Mouse (Mus musculus) limb, embryonic 10.5 days (tissue): ENCODE measurements around the gene Scarf1. TPM values are rescaled to one million over a fixed set of nuclear protein-coding genes. Genes with fewer than 3 reads are reported as not detected.

ENCODE experiments used
- DNase-seq: peaks from one replicate; pipeline ENCODE4 v3.0.0-alpha.2; 2017; ENCODE audit warnings: low spot score
- H3K27ac ChIP-seq: fragments of 300-500 bp; sonication (generic); 2 replicates; pipeline ENCODE4 v1.5.1; 2016; ENCODE audit warnings: mild to moderate bottlenecking
- H3K27me3 ChIP-seq: fragments of 300-500 bp; sonication (generic); 2 replicates; pipeline ENCODE4 v1.6.1; 2016; ENCODE audit warnings: low read depth, mild to moderate bottlenecking; ENCODE audit not compliant: poor library complexity, severe bottlenecking
- H3K36me3 ChIP-seq: fragments of 300-500 bp; sonication (generic); 2 replicates; pipeline ENCODE4 v1.6.1; 2016; ENCODE audit warnings: mild to moderate bottlenecking, moderate library complexity
- H3K4me1 ChIP-seq: fragments of 300-500 bp; sonication (generic); 2 replicates; pipeline ENCODE4 v1.6.1; 2016
- H3K4me3 ChIP-seq: fragments of 300-500 bp; sonication (generic); 2 replicates; pipeline ENCODE4 v1.5.1; 2016; ENCODE audit warnings: mild to moderate bottlenecking, moderate library complexity
- H3K9me3 ChIP-seq: fragments of 300-500 bp; sonication (generic); replicated peaks from 2 replicates; pipeline ENCODE4 v1.6.1; 2016; ENCODE audit warnings: mild to moderate bottlenecking
- WGBS: fragments of 180-500 bp; shearing (Covaris S2); methylation state at CpG from one replicate; pipeline ENCODE4 v1.1.7; 2016; 5-methylcytosine and 5-hydroxymethylcytosine counted together
- polyA plus RNA-seq: library from polyadenylated mRNA; unstranded; fragments of >200 nt; fragmentation: Nextera tagmentation; extraction: Ambion mirVana; gene quantifications from 2 replicates; pipeline ENCODE4 v1.2.1, GENCODE M21; 2016

Gene Scarf1
- polyA plus RNA-seq, 1 experiment from 2014 or later = 7.0 TPM

- peaks cover 4% of the 10 kb centered on the region; the same call in 1 of the 2 replicates for H3K27me3 ChIP-seq
- H3K4me1 ChIP-seq = peaks cover 49% of the 10 kb centered on the region
- H3K9me3 ChIP-seq = no peaks in the 10 kb centered on the region
- no peak for DNase-seq
- H3K4me3 ChIP-seq = no peak overlapping the region
- 72% methylated on average over 4 of the region's 4 CpGs for WGBS
- H3K36me3 ChIP-seq = no peaks in the 10 kb centered on the region
- no peak overlapping the region for H3K27ac ChIP-seq
Measured at GRCm38 (mm10) chr11:75534286-75535033, 21.1 kb downstream of the Scarf1 start.

- H3K4me3 ChIP-seq = no peak overlapping the region
- no peaks in the 10 kb centered on the region for H3K9me3 ChIP-seq
- peaks cover 51% of the 10 kb centered on the region for H3K4me1 ChIP-seq
- H3K27ac ChIP-seq = no peak overlapping the region
- peaks cover 4% of the 10 kb centered on the region; the same call in 1 of the 2 replicates for H3K27me3 ChIP-seq
- DNase-seq = no peak
- WGBS = 50% methylated on average over 13 of the region's 13 CpGs
- no peaks in the 10 kb centered on the region for H3K36me3 ChIP-seq
Measured at GRCm38 (mm10) chr11:75535106-75535795, 21.9 kb downstream of the Scarf1 start.

GRCm38 (mm10) chr11:75536255-75537024 lies 23.1 kb downstream of the Scarf1 start:
- no peaks in the 10 kb centered on the region for H3K9me3 ChIP-seq
- no peak for DNase-seq
- no peak overlapping the region for H3K27ac ChIP-seq
- H3K4me3 ChIP-seq = no peak overlapping the region
- 89% methylated on average over 12 of the region's 12 CpGs for WGBS
- peaks cover 56% of the 10 kb centered on the region for H3K4me1 ChIP-seq
- H3K27me3 ChIP-seq = peaks cover 4% of the 10 kb centered on the region; the same call in 1 of the 2 replicates
- H3K36me3 ChIP-seq = no peaks in the 10 kb centered on the region

GRCm38 (mm10) chr11:75537025-75537414 lies 23.7 kb downstream of the Scarf1 start:
- DNase-seq = no peak
- Histone ChIP-seq H3K27ac (no peak overlapping the region), H3K4me1 (peaks cover 52% of the 10 kb centered on the region), H3K9me3 (no peaks in the 10 kb centered on the region), H3K4me3 (no peak overlapping the region), H3K27me3 (peaks cover 4% of the 10 kb centered on the region; the same call in 1 of the 2 replicates), H3K36me3 (no peaks in the 10 kb centered on the region)
- 92% methylated on average over 8 of the region's 8 CpGs for WGBS

- Histone ChIP-seq H3K27ac (peak overlapping the region; percentile 81), H3K9me3 (no peaks in the 10 kb centered on the region), H3K4me1 (peaks cover 46% of the 10 kb centered on the region), H3K4me3 (no peak overlapping the region), H3K27me3 (peaks cover 4% of the 10 kb centered on the region; the same call in 1 of the 2 replicates), H3K36me3 (no peaks in the 10 kb centered on the region)
- DNase-seq = peak; percentile 51
- WGBS = 50% methylated on average over 11 of the region's 11 CpGs
Measured at GRCm38 (mm10) chr11:75537491-75538183, 24.3 kb downstream of the Scarf1 start.

GRCm38 (mm10) chr11:75538184-75538969 lies 25.0 kb downstream of the Scarf1 start:
- Histone ChIP-seq H3K36me3 (no peaks in the 10 kb centered on the region), H3K27me3 (0 out of 2 replicates have a peak, but pooled peaks cover 1% of the 10 kb centered on the region), H3K9me3 (no peaks in the 10 kb centered on the region), H3K27ac (peak overlapping the region; percentile 81), H3K4me3 (no peak overlapping the region), H3K4me1 (peaks cover 39% of the 10 kb centered on the region)
- no peak for DNase-seq
- WGBS = 80% methylated on average over 9 of the region's 9 CpGs

GRCm38 (mm10) chr11:75538970-75539299 lies 25.6 kb downstream of the Scarf1 start:
- H3K4me1 ChIP-seq = peaks cover 38% of the 10 kb centered on the region
- WGBS = 97% methylated on average over 13 of the region's 13 CpGs
- peak overlapping the region; percentile 81; the same call in 1 of the 2 replicates for H3K27ac ChIP-seq

DNA sequence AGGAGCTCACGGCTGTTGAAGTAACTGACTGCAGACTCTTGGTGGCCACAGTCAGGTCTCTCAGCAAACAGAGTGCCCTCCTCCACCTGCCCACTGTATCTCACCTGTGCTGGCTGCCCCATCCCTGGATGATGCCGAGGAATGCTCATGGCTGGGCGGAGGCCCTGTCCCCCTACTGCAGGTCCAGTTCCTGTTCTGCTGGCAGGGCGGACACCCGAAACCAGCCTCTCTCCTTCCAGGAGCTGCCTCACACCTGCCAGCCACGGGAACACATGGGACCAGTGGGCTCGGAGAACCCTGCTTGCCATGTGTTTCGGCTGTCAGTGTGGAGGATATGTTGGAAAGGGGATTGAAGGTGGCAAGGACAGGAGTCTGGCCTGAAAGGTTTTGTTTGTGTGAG lies 26.9 kb downstream of the Scarf1 start:
- no peak overlapping the region for H3K27ac ChIP-seq
- H3K4me1 ChIP-seq = peaks cover 35% of the 10 kb centered on the region
- no peaks in the 10 kb centered on the region for H3K27me3 ChIP-seq
- DNase-seq = no peak
- H3K36me3 ChIP-seq = no peaks in the 10 kb centered on the region
- 85% methylated on average over 8 of the region's 8 CpGs for WGBS
- H3K4me3 ChIP-seq = no peak overlapping the region
- H3K9me3 ChIP-seq = no peaks in the 10 kb centered on the region

More at GRCm38 (mm10) chr11:75538970-75539299, 25.6 kb downstream of the Scarf1 start:
- no peak for DNase-seq
- H3K27me3 ChIP-seq = no peaks in the 10 kb centered on the region
- H3K4me3 ChIP-seq = no peak overlapping the region
- no peaks in the 10 kb centered on the region for H3K9me3 ChIP-seq
- no peaks in the 10 kb centered on the region for H3K36me3 ChIP-seq

- H3K4me3 ChIP-seq = no peak overlapping the region
- no peaks in the 10 kb centered on the region for H3K9me3 ChIP-seq
- no peak for DNase-seq
- H3K27ac ChIP-seq = peak overlapping the region; percentile 62
- no peaks in the 10 kb centered on the region for H3K36me3 ChIP-seq
- H3K4me1 ChIP-seq = peaks cover 29% of the 10 kb centered on the region
- H3K27me3 ChIP-seq = no peaks in the 10 kb centered on the region
- WGBS = 81% methylated on average over 19 of the region's 19 CpGs
Measured at GRCm38 (mm10) chr11:75540710-75541581, 27.6 kb downstream of the Scarf1 start.

DNA sequence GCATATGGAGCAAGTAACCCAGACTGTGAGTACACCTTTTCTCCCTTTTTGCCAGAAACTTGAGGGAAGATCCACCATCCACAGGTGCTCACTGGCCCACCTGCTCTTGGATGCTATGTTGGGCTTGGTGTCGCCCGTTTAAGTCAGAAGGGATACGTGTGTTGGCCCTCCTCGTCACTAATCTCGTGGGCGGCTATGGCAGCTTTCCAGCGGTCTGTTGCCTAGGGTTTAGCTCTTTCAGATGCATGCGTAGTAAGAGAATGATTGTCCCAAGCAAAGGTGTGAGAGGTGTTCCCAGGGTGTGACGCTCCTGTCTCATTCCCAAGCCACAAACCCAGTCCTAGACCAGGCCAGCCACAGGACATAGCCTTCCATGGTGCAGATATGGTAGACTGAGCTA lies 31.4 kb downstream of the Scarf1 start:
- WGBS = 93% methylated on average over 9 of the region's 9 CpGs
- no peak for DNase-seq

GRCm38 (mm10) chr11:75546057-75546456 lies 32.7 kb downstream of the Scarf1 start:
- H3K4me1 ChIP-seq = peaks cover 22% of the 10 kb centered on the region
- 89% methylated on average over 4 of the region's 4 CpGs for WGBS
- no peak for DNase-seq
- no peak overlapping the region for H3K4me3 ChIP-seq
- H3K9me3 ChIP-seq = no peaks in the 10 kb centered on the region
- H3K27me3 ChIP-seq = no peaks in the 10 kb centered on the region
- H3K36me3 ChIP-seq = no peaks in the 10 kb centered on the region
- no peak overlapping the region for H3K27ac ChIP-seq

More for the DNA sequence above, 31.4 kb downstream of the Scarf1 start:
- Histone ChIP-seq H3K36me3 (no peaks in the 10 kb centered on the region), H3K9me3 (no peaks in the 10 kb centered on the region), H3K27ac (no peak overlapping the region), H3K27me3 (no peaks in the 10 kb centered on the region), H3K4me3 (no peak overlapping the region), H3K4me1 (peaks cover 19% of the 10 kb centered on the region)
